In genomic region chr17:26111024-26111423, GRCm38 (mm10) we compare ENCODE assay signal across 31 mouse cellular contexts. TPM values are rescaled to one million over a fixed set of nuclear protein-coding genes. Genes with fewer than 3 reads are reported as not detected.
DNase-seq lines count a peak whose midpoint lies in the region; ATAC-seq and TF ChIP-seq lines count a peak whose summit lies in the region.
"Had no signal": no experiment of that assay in that cellular context is flagged by ENCODE, and none has a peak within 500 bp of the region (broad histone marks: within the 10 kb centered on the region; RNA-seq: fewer than 3 reads in every experiment).

No protein-coding gene starts in this region.

- H3K4me2 ChIP-seq in forebrain, embryonic 11.5 days (ENCODE audit: low read depth, low read length, severe bottlenecking) = no peak overlapping the region
- H3K4me2 ChIP-seq in forebrain, postnatal 0 days (ENCODE audit: low read depth) = no peak overlapping the region
- no peak overlapping the region for H3K4me2 ChIP-seq in heart, embryonic 11.5 days
- H3K4me2 ChIP-seq: embryonic facial prominence, embryonic 13.5 days; kidney, embryonic 15.5 days; limb, embryonic 15.5 days; neural tube, embryonic 15.5 days had no signal

- H3K9ac ChIP-seq in forebrain, embryonic 11.5 days (ENCODE audit: low read length) = 0 out of 2 replicates have a peak overlapping the region, but pooled peaks have one; percentile 16
- no peak overlapping the region for H3K9ac ChIP-seq in forebrain, postnatal 0 days
- H3K9ac ChIP-seq in heart, embryonic 11.5 days (ENCODE audit: low read depth, low read length) = no peak overlapping the region
- H3K9ac ChIP-seq: embryonic facial prominence, embryonic 13.5 days; kidney, embryonic 15.5 days; limb, embryonic 15.5 days; liver, embryonic 14.5 days; neural tube, embryonic 15.5 days had no signal

- peaks cover 27% of the 10 kb centered on the region for H3K27me3 ChIP-seq in forebrain, embryonic 11.5 days (ENCODE audit: control insufficient read depth, insufficient read depth, low read length)
- H3K27me3 ChIP-seq in forebrain, postnatal 0 days (ENCODE audit: insufficient read depth, low read length) = peaks cover 10% of the 10 kb centered on the region
- peaks cover 20% of the 10 kb centered on the region for H3K27me3 ChIP-seq in E14TG2a.4 (ENCODE audit: insufficient read depth, low read length)
- H3K27me3 ChIP-seq in embryonic facial prominence, embryonic 10.5 days (replicated peaks; ENCODE audit: low read depth, poor library complexity, severe bottlenecking) = peaks cover 72% of the 10 kb centered on the region
- H3K27me3 ChIP-seq in heart, embryonic 11.5 days (ENCODE audit: control insufficient read depth, insufficient read depth, low read length) = peaks cover 59% of the 10 kb centered on the region
- H3K27me3 ChIP-seq: Patski had no signal

- no peak for ATAC-seq in forebrain, embryonic 11.5 days (replicated peaks; ENCODE audit: low FRiP score)
- ATAC-seq in forebrain, postnatal 0 days = no peak
- no peak for ATAC-seq in heart, embryonic 11.5 days (replicated peaks; ENCODE audit: insufficient number of reproducible peaks, low FRiP score, low TSS enrichment)
- ATAC-seq: CD4-positive, CD25-positive, alpha-beta regulatory T cell, adult 4 months; forebrain, embryonic 14.5 days; hindbrain, embryonic 16.5 days; Patski had no signal

- H3K4me1 ChIP-seq in forebrain, embryonic 11.5 days (replicated peaks; ENCODE audit: control insufficient read depth, insufficient read depth, low read length) = peaks cover 8% of the 10 kb centered on the region
- H3K4me1 ChIP-seq in forebrain, postnatal 0 days (ENCODE audit: insufficient read depth) = peaks cover 6% of the 10 kb centered on the region; the same call in 1 of the 2 replicates
- peaks cover 70% of the 10 kb centered on the region for H3K4me1 ChIP-seq in E14TG2a.4 (replicated peaks; ENCODE audit: low read depth, low read length)
- H3K4me1 ChIP-seq in embryonic facial prominence, embryonic 10.5 days = peaks cover 26% of the 10 kb centered on the region
- peaks cover 8% of the 10 kb centered on the region for H3K4me1 ChIP-seq in heart, embryonic 11.5 days (ENCODE audit: control insufficient read depth, insufficient read depth, low read length)

- no peaks in the 10 kb centered on the region for H3K9me3 ChIP-seq in forebrain, embryonic 11.5 days (ENCODE audit: control insufficient read depth, low read length)
- no peaks in the 10 kb centered on the region for H3K9me3 ChIP-seq in forebrain, postnatal 0 days (ENCODE audit: low read length)
- H3K9me3 ChIP-seq in E14TG2a.4 (ENCODE audit: low read length) = no peaks in the 10 kb centered on the region
- no peaks in the 10 kb centered on the region for H3K9me3 ChIP-seq in embryonic facial prominence, embryonic 10.5 days
- no peaks in the 10 kb centered on the region for H3K9me3 ChIP-seq in heart, embryonic 11.5 days (replicated peaks; ENCODE audit: control insufficient read depth, low read length)
- H3K9me3 ChIP-seq: embryonic facial prominence, embryonic 13.5 days; heart, embryonic 10.5 days; kidney, embryonic 15.5 days; limb, embryonic 15.5 days; neural tube, embryonic 15.5 days had no signal

- TF ChIP-seq CTCF in forebrain, postnatal 0 days (IDR thresholded peaks at IDR 0.05; ENCODE audit: low read depth) = no peak
- TF ChIP-seq CTCF in E14TG2a.4 (conservative IDR thresholded peaks at IDR 0.05; ENCODE audit: low read length) = no peak

- no peak for DNase-seq in forebrain, embryonic 11.5 days (ENCODE audit: low spot score)
- no peak for DNase-seq in forebrain, postnatal 0 days
- DNase-seq in ES-CJ7 (ENCODE audit: low read depth, low spot score) = peak; percentile 90
- no peak for DNase-seq in embryonic facial prominence, embryonic 10.5 days (ENCODE audit: low spot score)
- no peak for DNase-seq in kidney, postnatal 36 days
- no peak for DNase-seq in right cerebral cortex, adult 2 months (ENCODE audit: low spot score in 2 of 2)
- DNase-seq: adrenal gland, postnatal 25 days; cerebellum, adult 18-20 months; cerebellum, postnatal 10 days; gastrocnemius, postnatal 25 days; heart, adult 11 months; heart, postnatal 36 days; kidney, adult 18-20 months; layer of hippocampus, postnatal 36 days; lung, adult 2 months; lung, postnatal 10 days; midbrain, embryonic 14.5 days; right cerebral cortex, adult 18-20 months had no signal

- no peak overlapping the region for H3K27ac ChIP-seq in forebrain, embryonic 11.5 days (ENCODE audit: low read depth, low read length)
- H3K27ac ChIP-seq in forebrain, postnatal 0 days (ENCODE audit: low read depth, low read length) = no peak overlapping the region
- no peak overlapping the region for H3K27ac ChIP-seq in embryonic facial prominence, embryonic 10.5 days (replicated peaks)
- no peak overlapping the region for H3K27ac ChIP-seq in heart, embryonic 11.5 days (ENCODE audit: low read depth, low read length)
- H3K27ac ChIP-seq: embryonic facial prominence, embryonic 13.5 days; heart, embryonic 10.5 days; kidney, embryonic 15.5 days; limb, embryonic 15.5 days; liver, embryonic 14.5 days; macrophage; neural tube, embryonic 15.5 days had no signal

- H3K4me3 ChIP-seq in forebrain, embryonic 11.5 days (ENCODE audit: low read depth, low read length) = no peak overlapping the region
- no peak overlapping the region for H3K4me3 ChIP-seq in forebrain, postnatal 0 days (ENCODE audit: low read depth, low read length)
- H3K4me3 ChIP-seq in E14TG2a.4 (replicated peaks; ENCODE audit: low read length) = peak overlapping the region; percentile 66
- H3K4me3 ChIP-seq in embryonic facial prominence, embryonic 10.5 days = 0 out of 2 replicates have a peak overlapping the region, but pooled peaks have one; percentile 0
- no peak overlapping the region for H3K4me3 ChIP-seq in heart, embryonic 11.5 days (ENCODE audit: low read depth, low read length)
- H3K4me3 ChIP-seq: embryonic facial prominence, embryonic 13.5 days; heart, embryonic 10.5 days; kidney, embryonic 15.5 days; limb, embryonic 15.5 days; neural tube, embryonic 15.5 days had no signal

- H3K36me3 ChIP-seq in forebrain, embryonic 11.5 days (ENCODE audit: control insufficient read depth, insufficient read depth, low read length) = no peaks in the 10 kb centered on the region
- no peaks in the 10 kb centered on the region for H3K36me3 ChIP-seq in forebrain, postnatal 0 days (ENCODE audit: insufficient read depth)
- peaks cover 13% of the 10 kb centered on the region for H3K36me3 ChIP-seq in E14TG2a.4 (ENCODE audit: insufficient read depth, low read length)
- H3K36me3 ChIP-seq in embryonic facial prominence, embryonic 10.5 days (replicated peaks) = no peaks in the 10 kb centered on the region
- no peaks in the 10 kb centered on the region for H3K36me3 ChIP-seq in heart, embryonic 11.5 days (ENCODE audit: control insufficient read depth, insufficient read depth, low read length)
- H3K36me3 ChIP-seq: embryonic facial prominence, embryonic 13.5 days; heart, embryonic 10.5 days; kidney, embryonic 15.5 days; limb, embryonic 15.5 days; neural tube, embryonic 15.5 days had no signal

- WGBS in forebrain, embryonic 11.5 days = 1% methylated on average over 4 of the region's 4 CpGs
- WGBS in forebrain, postnatal 0 days = 6% methylated on average over 4 of the region's 4 CpGs
- 1% methylated on average over 4 of the region's 4 CpGs for WGBS in embryonic facial prominence, embryonic 10.5 days
- 3% methylated on average over 4 of the region's 4 CpGs for WGBS in heart, embryonic 11.5 days (ENCODE audit: insufficient replicate concordance)

RNA-seq across cellular contexts. Expression of gene Tmem8, which starts 2.1 kb away (rescaled TPM):
- polyA plus RNA-seq in forebrain, embryonic 11.5 days (2014; fragmentation: Nextera tagmentation; extraction: Ambion mirVana) = 1.2 and 1.3 TPM in 2 replicates
- total RNA-seq in forebrain, postnatal 0 days (2014; rRNA removed) = 2.8 and 4.3 TPM in 2 replicates
- 2.4 and 2.5 TPM in 2 replicates for polyA plus RNA-seq in forebrain, postnatal 0 days (2015; fragmentation: Nextera tagmentation; extraction: Ambion mirVana)
- polyA plus RNA-seq in embryonic facial prominence, embryonic 10.5 days (2016; fragmentation: Nextera tagmentation; extraction: Ambion mirVana) = 1.2 TPM in 2 replicates
- 0.20 and 0.33 TPM in 2 replicates for polyA plus RNA-seq in heart, embryonic 11.5 days (2014; fragmentation: Nextera tagmentation; extraction: Ambion mirVana)

RNA-seq across cellular contexts. Expression of gene Mrpl28, which starts 12.3 kb away (rescaled TPM):
- 273 and 285 TPM in 2 replicates for polyA plus RNA-seq in forebrain, embryonic 11.5 days (2014; fragmentation: Nextera tagmentation; extraction: Ambion mirVana)
- total RNA-seq in forebrain, postnatal 0 days (2014; rRNA removed) = 116 and 166 TPM in 2 replicates
- 182 and 189 TPM in 2 replicates for polyA plus RNA-seq in forebrain, postnatal 0 days (2015; fragmentation: Nextera tagmentation; extraction: Ambion mirVana)
- 289 and 299 TPM in 2 replicates for polyA plus RNA-seq in embryonic facial prominence, embryonic 10.5 days (2016; fragmentation: Nextera tagmentation; extraction: Ambion mirVana)
- 241 and 257 TPM in 2 replicates for polyA plus RNA-seq in heart, embryonic 11.5 days (2014; fragmentation: Nextera tagmentation; extraction: Ambion mirVana)

RNA-seq across cellular contexts. Expression of gene Nme4, which starts 15.6 kb away (rescaled TPM):
- 74.6 and 89.6 TPM in 2 replicates for polyA plus RNA-seq in forebrain, embryonic 11.5 days (2014; fragmentation: Nextera tagmentation; extraction: Ambion mirVana)
- 9.5 and 16.0 TPM in 2 replicates for total RNA-seq in forebrain, postnatal 0 days (2014; rRNA removed)
- 11.4 and 12.9 TPM in 2 replicates for polyA plus RNA-seq in forebrain, postnatal 0 days (2015; fragmentation: Nextera tagmentation; extraction: Ambion mirVana)
- polyA plus RNA-seq in embryonic facial prominence, embryonic 10.5 days (2016; fragmentation: Nextera tagmentation; extraction: Ambion mirVana) = 145 and 159 TPM in 2 replicates
- polyA plus RNA-seq in heart, embryonic 11.5 days (2014; fragmentation: Nextera tagmentation; extraction: Ambion mirVana) = 81.7 and 84.2 TPM in 2 replicates

RNA-seq across cellular contexts. Expression of gene Decr2, which starts 20.9 kb away (rescaled TPM):
- 22.5 and 24.6 TPM in 2 replicates for polyA plus RNA-seq in forebrain, embryonic 11.5 days (2014; fragmentation: Nextera tagmentation; extraction: Ambion mirVana)
- 32.7 and 41.1 TPM in 2 replicates for total RNA-seq in forebrain, postnatal 0 days (2014; rRNA removed)
- 29.5 and 35.3 TPM in 2 replicates for polyA plus RNA-seq in forebrain, postnatal 0 days (2015; fragmentation: Nextera tagmentation; extraction: Ambion mirVana)
- 29.1 and 30.1 TPM in 2 replicates for polyA plus RNA-seq in embryonic facial prominence, embryonic 10.5 days (2016; fragmentation: Nextera tagmentation; extraction: Ambion mirVana)
- 30.5 and 34.3 TPM in 2 replicates for polyA plus RNA-seq in heart, embryonic 11.5 days (2014; fragmentation: Nextera tagmentation; extraction: Ambion mirVana)

RNA-seq across cellular contexts. Expression of gene Axin1, which starts 27.5 kb away (rescaled TPM):
- 19.1 and 24.9 TPM in 2 replicates for polyA plus RNA-seq in forebrain, embryonic 11.5 days (2014; fragmentation: Nextera tagmentation; extraction: Ambion mirVana)
- 33.7 and 47.6 TPM in 2 replicates for total RNA-seq in forebrain, postnatal 0 days (2014; rRNA removed)
- polyA plus RNA-seq in forebrain, postnatal 0 days (2015; fragmentation: Nextera tagmentation; extraction: Ambion mirVana) = 15.1 and 15.3 TPM in 2 replicates
- polyA plus RNA-seq in embryonic facial prominence, embryonic 10.5 days (2016; fragmentation: Nextera tagmentation; extraction: Ambion mirVana) = 9.5 and 12.4 TPM in 2 replicates
- 7.8 and 10.1 TPM in 2 replicates for polyA plus RNA-seq in heart, embryonic 11.5 days (2014; fragmentation: Nextera tagmentation; extraction: Ambion mirVana)

Comparison
In these comparisons a context has a peak if more than half of its experiments do, and no peak if none do; other contexts are left out.
1. H3K4me3 ChIP-seq: peak in E14TG2a.4 (single experiment) and embryonic facial prominence, embryonic 10.5 days (single experiment); none in forebrain, embryonic 11.5 days (single experiment), forebrain, postnatal 0 days (single experiment) and heart, embryonic 11.5 days (single experiment).